Mouse (Mus musculus) heart, adult 18-20 months (tissue): ENCODE data around the gene Speer4f2. TPM values are rescaled to one million over a fixed set of nuclear protein-coding genes. Genes with fewer than 3 reads are reported as not detected.

Experiments used
- total RNA-seq, 2 experiments: library from RNA; stranded (reverse); gene quantifications; 2 replicates each; pipeline ENCODE4 v1.2.3; 2021

Gene Speer4f2
- total RNA-seq, 2 experiments from 2014 or later, result not detected

Other genes starting within 250 kb of the Speer4f2 start
- not detected for gene Speer4f1, start 102.9 kb downstream of the Speer4f2 start, total RNA-seq
- 10 to 100 TPM; 15.6 to 18.8 TPM for gene Sema3c, start 201.1 kb downstream of the Speer4f2 start, total RNA-seq